Mouse (Mus musculus): ENCODE results near the gene Magt1. TPM values are rescaled to one million over a fixed set of nuclear protein-coding genes. Genes with fewer than 3 reads are reported as not detected.
"Not testable (repeated sequence)": the region's sequence is repeated elsewhere in the genome, so short reads cannot be mapped to it uniquely, and the experiment has no call there.

Gene Magt1
- polyA plus RNA-seq, 1 experiment from 2014 or later: 25.7 TPM

GRCm38 (mm10) chrX:106017516-106017915 lies 5.8 kb upstream of the Magt1 start:
- H3K9me3 ChIP-seq: no peaks in the 10 kb centered on the region
- H3K4me2 ChIP-seq (replicated peaks): 0 out of 2 replicates have a peak overlapping the region, but pooled peaks have one; percentile 23
- WGBS: 87% methylated on average over 4 of the region's 4 CpGs
- H3K27ac ChIP-seq: no peak overlapping the region
- peaks cover 6% of the 10 kb centered on the region for H3K4me1 ChIP-seq (replicated peaks)
- H3K9ac ChIP-seq (replicated peaks): no peak overlapping the region
- H3K36me3 ChIP-seq: 0 out of 2 replicates have a peak, but pooled peaks cover 2% of the 10 kb centered on the region
- no peaks in the 10 kb centered on the region for H3K27me3 ChIP-seq
- H3K4me3 ChIP-seq (replicated peaks): no peak overlapping the region
- no peak for ATAC-seq

- Histone ChIP-seq H3K4me2 (replicated peaks) (peak overlapping the region; percentile 23), H3K4me3 (replicated peaks) (no peak overlapping the region), H3K4me1 (replicated peaks) (peaks cover 8% of the 10 kb centered on the region), H3K27ac (no peak overlapping the region), H3K27me3 (no peaks in the 10 kb centered on the region), H3K9ac (replicated peaks) (no peak overlapping the region), H3K9me3 (no peaks in the 10 kb centered on the region), H3K36me3 (0 out of 2 replicates have a peak, but pooled peaks cover 2% of the 10 kb centered on the region)
- 91% methylated on average over 3 of the region's 3 CpGs for WGBS
- ATAC-seq: no peak
Measured at GRCm38 (mm10) chrX:106017102-106017501, 5.4 kb upstream of the Magt1 start.

- Histone ChIP-seq H3K36me3 (no peaks in the 10 kb centered on the region), H3K4me3 (replicated peaks) (peak within 1 kb of the TSS; percentile 58), H3K27ac (peak within 1 kb of the TSS; percentile 81), H3K27me3 (no peaks in the 10 kb centered on the region), H3K4me2 (replicated peaks) (peak within 1 kb of the TSS; percentile 50), H3K4me1 (replicated peaks) (peaks cover 8% of the 10 kb centered on the region), H3K9ac (replicated peaks) (peak within 1 kb of the TSS; percentile 66), H3K9me3 (no peaks in the 10 kb centered on the region)
- WGBS: 22% methylated on average over 26 of the region's 26 CpGs
- ATAC-seq: peak; percentile 53
Measured at GRCm38 (mm10) chrX:106015571-106016322, 4.0 kb upstream of the Magt1 start, which contains the start of gene Cox7b. Gene Cox7b, plus strand, starts transcription at chrX:106015700.

GRCm38 (mm10) chrX:106014741-106015377 lies 3.2 kb upstream of the Magt1 start:
- not testable (repeated sequence) for H3K9ac ChIP-seq (replicated peaks); H3K27me3 ChIP-seq; H3K4me3 ChIP-seq (replicated peaks); H3K27ac ChIP-seq; H3K36me3 ChIP-seq; H3K9me3 ChIP-seq; ATAC-seq
- Histone ChIP-seq H3K4me2 (replicated peaks) (0 out of 2 replicates have a peak overlapping the region, but pooled peaks have one; percentile 21), H3K4me1 (replicated peaks) (peaks cover 14% of the 10 kb centered on the region)
- WGBS: 68% methylated on average over 2 of the region's 2 CpGs

- no peak for ATAC-seq
- no peak overlapping the region for H3K4me2 ChIP-seq (replicated peaks)
- H3K9ac ChIP-seq (replicated peaks): no peak overlapping the region
- H3K27me3 ChIP-seq: no peaks in the 10 kb centered on the region
- H3K4me3 ChIP-seq (replicated peaks): no peak overlapping the region
- no peaks in the 10 kb centered on the region for H3K36me3 ChIP-seq
- 33% methylated on average over 2 of the region's 2 CpGs for WGBS
- H3K4me1 ChIP-seq (replicated peaks): peaks cover 14% of the 10 kb centered on the region
- no peak overlapping the region for H3K27ac ChIP-seq
- H3K9me3 ChIP-seq: no peaks in the 10 kb centered on the region
Measured at GRCm38 (mm10) chrX:106013217-106013616, 1.5 kb upstream of the Magt1 start.

- H3K27ac ChIP-seq: peak overlapping the region; percentile 83
- peaks cover 14% of the 10 kb centered on the region for H3K4me1 ChIP-seq (replicated peaks)
- no peaks in the 10 kb centered on the region for H3K9me3 ChIP-seq
- no peaks in the 10 kb centered on the region for H3K27me3 ChIP-seq
- peak overlapping the region; percentile 58 for H3K4me3 ChIP-seq (replicated peaks)
- H3K4me2 ChIP-seq (replicated peaks): peak overlapping the region; percentile 53
- WGBS: 60% methylated on average over 3 of the region's 3 CpGs
- no peaks in the 10 kb centered on the region for H3K36me3 ChIP-seq
- no peak for ATAC-seq
- 0 out of 2 replicates have a peak overlapping the region, but pooled peaks have one; percentile 46 for H3K9ac ChIP-seq (replicated peaks)
Measured at GRCm38 (mm10) chrX:106012559-106012958, 853 bp upstream of the Magt1 start.

GRCm38 (mm10) chrX:106010762-106011161 lies 944 bp downstream of the Magt1 start:
- no peaks in the 10 kb centered on the region for H3K9me3 ChIP-seq
- peak overlapping the region; percentile 62 for H3K4me2 ChIP-seq (replicated peaks)
- 13% methylated on average over 3 of the region's 3 CpGs for WGBS
- no peaks in the 10 kb centered on the region for H3K27me3 ChIP-seq
- H3K4me1 ChIP-seq (replicated peaks): peaks cover 9% of the 10 kb centered on the region; the same call in 1 of the 2 replicates
- no peak overlapping the region for H3K27ac ChIP-seq
- H3K4me3 ChIP-seq (replicated peaks): peak overlapping the region; percentile 58
- peak overlapping the region; percentile 61 for H3K9ac ChIP-seq (replicated peaks)
- ATAC-seq: no peak
- H3K36me3 ChIP-seq: no peaks in the 10 kb centered on the region

- Histone ChIP-seq H3K4me3 (replicated peaks) (no peak overlapping the region), H3K4me2 (replicated peaks) (no peak overlapping the region), H3K4me1 (replicated peaks) (no peaks in the 10 kb centered on the region), H3K36me3 (no peaks in the 10 kb centered on the region), H3K9me3 (no peaks in the 10 kb centered on the region), H3K9ac (replicated peaks) (no peak overlapping the region), H3K27me3 (no peaks in the 10 kb centered on the region; the same call in 1 of the 2 replicates), H3K27ac (no peak overlapping the region)
- WGBS: 86% methylated on average over 1 of the region's 1 CpGs
- no peak for ATAC-seq
Measured at GRCm38 (mm10) chrX:106001605-106002004, 10.1 kb downstream of the Magt1 start.

GRCm38 (mm10) chrX:105957091-105957490 lies 54.6 kb downstream of the Magt1 start:
- not testable (repeated sequence) for H3K27ac ChIP-seq; H3K36me3 ChIP-seq; ATAC-seq; H3K4me3 ChIP-seq (replicated peaks); H3K4me2 ChIP-seq (replicated peaks); H3K9me3 ChIP-seq; H3K27me3 ChIP-seq; H3K9ac ChIP-seq (replicated peaks); H3K4me1 ChIP-seq (replicated peaks)
- 79% methylated on average over 14 of the region's 14 CpGs for WGBS

GRCm38 (mm10) chrX:105953999-105954398 lies 57.7 kb downstream of the Magt1 start:
- H3K4me1 ChIP-seq (replicated peaks): no peaks in the 10 kb centered on the region
- H3K9ac ChIP-seq (replicated peaks): no peak overlapping the region
- H3K9me3 ChIP-seq: no peaks in the 10 kb centered on the region
- 84% methylated on average over 2 of the region's 2 CpGs for WGBS
- no peaks in the 10 kb centered on the region for H3K36me3 ChIP-seq
- H3K27me3 ChIP-seq: no peaks in the 10 kb centered on the region
- ATAC-seq: no peak
- H3K4me3 ChIP-seq (replicated peaks): no peak overlapping the region
- H3K4me2 ChIP-seq (replicated peaks): no peak overlapping the region
- H3K27ac ChIP-seq: no peak overlapping the region

GRCm38 (mm10) chrX:105946357-105946756 lies 65.3 kb downstream of the Magt1 start:
- Histone ChIP-seq H3K9me3 (no peaks in the 10 kb centered on the region), H3K36me3 (no peaks in the 10 kb centered on the region), H3K4me3 (replicated peaks) (no peak overlapping the region), H3K9ac (replicated peaks) (no peak overlapping the region), H3K4me1 (replicated peaks) (no peaks in the 10 kb centered on the region), H3K4me2 (replicated peaks) (no peak overlapping the region), H3K27ac (no peak overlapping the region), H3K27me3 (no peaks in the 10 kb centered on the region)
- WGBS: 53% methylated on average over 1 of the region's 1 CpGs
- no peak for ATAC-seq

GRCm38 (mm10) chrX:105939245-105939644 lies 72.5 kb downstream of the Magt1 start:
- Histone ChIP-seq H3K27me3 (no peaks in the 10 kb centered on the region), H3K9me3 (no peaks in the 10 kb centered on the region), H3K27ac (no peak overlapping the region), H3K36me3 (no peaks in the 10 kb centered on the region), H3K4me3 (replicated peaks) (no peak overlapping the region), H3K4me1 (replicated peaks) (no peaks in the 10 kb centered on the region), H3K9ac (replicated peaks) (no peak overlapping the region), H3K4me2 (replicated peaks) (no peak overlapping the region)
- 88% methylated on average over 7 of the region's 7 CpGs for WGBS
- ATAC-seq: no peak
